Comparison of ENCODE assay signal across 1 mouse cellular context in the genomic region with DNA sequence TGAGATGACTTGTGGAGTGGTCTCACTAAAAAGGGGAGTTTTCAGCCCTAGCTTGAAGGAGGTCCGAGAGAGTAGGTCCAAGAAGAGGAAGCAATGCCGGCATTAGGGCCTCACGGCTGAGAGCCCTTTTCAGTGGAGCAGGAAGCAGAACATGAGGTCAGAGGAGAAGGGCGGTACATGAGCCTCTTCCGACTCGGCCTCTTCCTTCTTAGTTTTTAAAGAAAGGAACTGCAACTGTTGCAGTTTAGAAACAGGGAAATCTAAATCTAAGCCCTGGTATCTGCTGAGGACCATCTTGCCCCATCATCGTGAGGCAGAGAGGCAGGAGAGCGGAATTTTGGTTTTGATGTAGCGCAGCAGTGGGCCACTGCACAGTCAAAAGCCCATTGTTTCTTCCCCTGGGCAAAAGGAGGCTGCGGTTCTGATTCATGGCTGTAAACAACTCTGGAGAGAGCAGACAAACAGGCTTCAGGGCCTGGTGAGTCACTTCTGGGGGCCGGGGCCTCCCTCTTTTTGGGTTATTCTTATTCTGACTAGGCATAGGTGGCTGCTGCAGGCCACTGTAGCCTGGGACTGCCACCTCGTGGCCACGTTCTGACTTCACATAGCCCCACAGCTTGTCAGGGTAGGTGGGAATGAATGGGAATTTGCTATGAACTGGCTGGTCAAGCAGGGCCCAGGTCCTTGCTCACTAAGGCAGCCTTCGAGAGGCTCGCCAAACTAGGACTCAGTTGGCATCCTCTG.
TF ChIP-seq lines count a peak whose summit lies in the region.

Gene Slc25a45 (plus strand): TSS at position 191 of the 744 bp plus-strand sequence.

TF ChIP-seq in MEL, 35 proteins besides CTCF, POLR2A, EP300 and RAD21 (continued from another document):
- TF ChIP-seq ETS1 (IDR thresholded peaks at IDR 0.05; ENCODE audit: low read depth, low read length) (0 out of 2 replicates have a peak, but pooled peaks have one; percentile 43), HCFC1 (IDR thresholded peaks at IDR 0.05; ENCODE audit: low read depth, low read length) (peak; percentile 79)
TF ChIP-seq in MEL: peak in this region for 19.
